In the genomic region with DNA sequence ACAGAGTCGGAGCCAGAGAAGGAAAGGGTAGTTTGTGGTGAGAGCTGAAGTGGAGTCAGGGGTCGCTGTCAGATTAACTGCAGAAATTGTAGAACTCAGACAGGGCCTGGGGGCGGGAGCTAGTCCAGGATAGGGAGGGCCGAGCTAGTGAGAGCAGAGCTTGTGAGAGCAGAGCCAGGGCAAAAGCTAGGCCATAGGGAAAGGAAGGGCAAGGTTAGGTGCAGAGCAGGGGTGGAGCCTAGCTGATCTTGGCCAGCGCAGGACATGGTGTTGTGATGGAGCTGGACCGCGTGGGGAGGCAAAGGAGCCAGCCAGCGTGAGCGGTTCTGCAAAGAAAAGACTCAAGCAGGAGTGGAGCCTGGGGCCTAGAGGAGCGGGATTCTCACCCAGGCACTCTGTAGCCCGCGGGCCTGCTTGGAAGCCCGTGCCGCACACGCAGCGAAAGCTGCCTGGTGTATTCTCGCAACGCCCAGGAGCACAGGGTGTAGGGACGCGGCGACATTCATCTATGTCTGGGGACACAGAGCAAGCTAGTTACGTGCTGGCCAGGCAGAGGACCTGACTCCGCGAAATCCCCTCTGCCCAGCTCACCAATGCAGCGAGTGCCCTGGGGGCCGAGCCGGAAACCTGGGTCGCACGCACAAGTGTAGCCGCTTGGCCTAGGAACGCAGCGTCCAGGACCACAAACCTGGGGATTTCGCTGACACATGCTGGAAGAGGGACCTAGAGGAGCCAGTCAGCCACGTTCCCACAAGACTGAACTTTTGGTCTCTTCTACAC, we compare ENCODE assay signal across 8 mouse cellular contexts. TPM values are rescaled to one million over a fixed set of nuclear protein-coding genes. Genes with fewer than 3 reads are reported as not detected.
DNase-seq lines count a peak whose midpoint lies in the region; ATAC-seq and TF ChIP-seq lines count a peak whose summit lies in the region.

No protein-coding gene starts in this region.

- TF ChIP-seq CTCF in intestine, postnatal 0 days (IDR thresholded peaks at IDR 0.05; ENCODE audit: low read depth), result no peak

- peak overlapping the region; percentile 83 for H3K4me3 ChIP-seq in megakaryocyte, embryonic 14.5 days (replicated peaks)
- no peak overlapping the region; the same call in 1 of the 2 replicates for H3K4me3 ChIP-seq in intestine, postnatal 0 days (ENCODE audit: low read depth, low read length)
- peak overlapping the region; percentile 30 for H3K4me3 ChIP-seq in lung, embryonic 15.5 days

- peak overlapping the region; percentile 50 for H3K4me2 ChIP-seq in intestine, postnatal 0 days (replicated peaks; ENCODE audit: low read depth)
- peak overlapping the region; percentile 49 for H3K4me2 ChIP-seq in lung, embryonic 15.5 days

- peaks cover 9% of the 10 kb centered on the region; the same call in 1 of the 2 replicates for H3K9me3 ChIP-seq in megakaryocyte, embryonic 14.5 days
- no peaks in the 10 kb centered on the region for H3K9me3 ChIP-seq in intestine, postnatal 0 days (ENCODE audit: control insufficient read depth)
- no peaks in the 10 kb centered on the region for H3K9me3 ChIP-seq in lung, embryonic 15.5 days

- ATAC-seq in megakaryocyte, adult 5-6 weeks (ENCODE audit: poor library complexity, severe bottlenecking), result no peak
- no peak for ATAC-seq in intestine, postnatal 0 days
- 0 out of 2 replicates have a peak, but pooled peaks have one; percentile 6 for ATAC-seq in lung, embryonic 15.5 days (ENCODE audit: borderline replicate concordance, extremely low read depth, low FRiP score, low TSS enrichment)

- H3K27me3 ChIP-seq in megakaryocyte, embryonic 14.5 days (replicated peaks), result peaks cover 90% of the 10 kb centered on the region
- H3K27me3 ChIP-seq in intestine, postnatal 0 days (replicated peaks; ENCODE audit: control insufficient read depth, insufficient read depth, low read length), result peaks cover 33% of the 10 kb centered on the region
- H3K27me3 ChIP-seq in lung, embryonic 15.5 days, result peaks cover 25% of the 10 kb centered on the region

- peaks cover 54% of the 10 kb centered on the region for H3K4me1 ChIP-seq in megakaryocyte, embryonic 14.5 days
- peaks cover 8% of the 10 kb centered on the region; the same call in 1 of the 2 replicates for H3K4me1 ChIP-seq in intestine, postnatal 0 days (replicated peaks; ENCODE audit: control insufficient read depth, insufficient read depth, low read length)
- peaks cover 41% of the 10 kb centered on the region for H3K4me1 ChIP-seq in lung, embryonic 15.5 days

- no peak overlapping the region for H3K27ac ChIP-seq in intestine, postnatal 0 days (ENCODE audit: low read depth, low read length)
- H3K27ac ChIP-seq in lung, embryonic 15.5 days, result peak overlapping the region; percentile 20; the same call in 1 of the 2 replicates

- no peak overlapping the region for H3K9ac ChIP-seq in intestine, postnatal 0 days (ENCODE audit: low read depth, low read length)
- H3K9ac ChIP-seq in lung, embryonic 15.5 days, result 0 out of 2 replicates have a peak overlapping the region, but pooled peaks have one; percentile 17

- WGBS in intestine, postnatal 0 days, result 59% methylated on average over 34 of the region's 34 CpGs
- 48% methylated on average over 34 of the region's 34 CpGs for WGBS in lung, embryonic 15.5 days

- peak; percentile 77 for DNase-seq in gastrocnemius, postnatal 25 days
- DNase-seq in testis, postnatal 14 days (ENCODE audit: low spot score), result peak; percentile 51
- no peak for DNase-seq in frontal cortex, postnatal 25 days (ENCODE audit: low spot score in 2 of 2)
- DNase-seq in right cerebral cortex, adult 18-20 months, result no peak

- H3K36me3 ChIP-seq in megakaryocyte, embryonic 14.5 days (replicated peaks; ENCODE audit: low read length), result no peaks in the 10 kb centered on the region
- H3K36me3 ChIP-seq in intestine, postnatal 0 days (ENCODE audit: control insufficient read depth, insufficient read depth), result no peaks in the 10 kb centered on the region; the same call in 1 of the 2 replicates
- peaks cover 19% of the 10 kb centered on the region; the same call in 1 of the 2 replicates for H3K36me3 ChIP-seq in lung, embryonic 15.5 days

RNA-seq across cellular contexts. Expression of a gene that starts 11.2 kb away (rescaled TPM):
- 0.28 TPM in 1 of 2 replicates, not detected in the other for polyA plus RNA-seq in megakaryocyte, embryonic 14.5 days (2012; ENCODE audit: insufficient read depth, low replicate concordance)
- not detected in 2 replicates for total RNA-seq in megakaryocyte, adult 5-6 weeks (2015)
- not detected in 2 replicates for total RNA-seq in megakaryocyte, adult 5-6 weeks (2017)
- total RNA-seq in gastrocnemius, postnatal 25 days (2021), result 10 to 100 TPM; 69.4 to 77.8 TPM
- polyA plus RNA-seq in intestine, postnatal 0 days (2015; fragmentation: Nextera tagmentation; extraction: Ambion mirVana), result 40.7 and 43.7 TPM in 2 replicates
- polyA plus RNA-seq in lung, embryonic 15.5 days (2015; fragmentation: Nextera tagmentation; extraction: Ambion mirVana), result 96.2 and 102 TPM in 2 replicates

RNA-seq across cellular contexts. Expression of a gene that starts 29.5 kb away (rescaled TPM):
- polyA plus RNA-seq in megakaryocyte, embryonic 14.5 days (2012; ENCODE audit: insufficient read depth, low replicate concordance), result 214 and 344 TPM in 2 replicates
- 42.6 and 43.6 TPM in 2 replicates for total RNA-seq in megakaryocyte, adult 5-6 weeks (2015)
- total RNA-seq in megakaryocyte, adult 5-6 weeks (2017), result 30.9 and 34.0 TPM in 2 replicates
- total RNA-seq in gastrocnemius, postnatal 25 days (2021), result 1 to 10 TPM in 1 of 2 experiments, under 1 TPM in 1; 1.00 to 3.1 TPM
- 26.9 and 29.1 TPM in 2 replicates for polyA plus RNA-seq in intestine, postnatal 0 days (2015; fragmentation: Nextera tagmentation; extraction: Ambion mirVana)
- 48.3 and 51.4 TPM in 2 replicates for polyA plus RNA-seq in lung, embryonic 15.5 days (2015; fragmentation: Nextera tagmentation; extraction: Ambion mirVana)

RNA-seq across cellular contexts. Expression of a gene that starts 30.9 kb away (rescaled TPM):
- 1.4 and 7.6 TPM in 2 replicates for polyA plus RNA-seq in megakaryocyte, embryonic 14.5 days (2012; ENCODE audit: insufficient read depth, low replicate concordance)
- not detected in 2 replicates for total RNA-seq in megakaryocyte, adult 5-6 weeks (2015)
- not detected in 2 replicates for total RNA-seq in megakaryocyte, adult 5-6 weeks (2017)
- total RNA-seq in gastrocnemius, postnatal 25 days (2021), result not detected
- 0.61 and 0.72 TPM in 2 replicates for polyA plus RNA-seq in intestine, postnatal 0 days (2015; fragmentation: Nextera tagmentation; extraction: Ambion mirVana)
- polyA plus RNA-seq in lung, embryonic 15.5 days (2015; fragmentation: Nextera tagmentation; extraction: Ambion mirVana), result 0.79 and 1.3 TPM in 2 replicates

Comparison
In these comparisons a context has a peak if more than half of its experiments do, and no peak if none do; other contexts are left out.
1. DNase-seq: peak in gastrocnemius, postnatal 25 days (single experiment) and testis, postnatal 14 days (single experiment); none in frontal cortex, postnatal 25 days (0 of 2) and right cerebral cortex, adult 18-20 months (single experiment).
2. RNA of a gene that starts 11.2 kb away (polyA plus RNA-seq): 96.2 to 102 TPM in lung, embryonic 15.5 days and 40.7 to 43.7 TPM in intestine, postnatal 0 days; 0.28 TPM in megakaryocyte, embryonic 14.5 days; every median in the first group is over 10 times any median in the second.